ENCODE assay signal across 7 mouse cellular contexts in genomic region chr13:78200407-78200806, GRCm38 (mm10). TPM values are rescaled to one million over a fixed set of nuclear protein-coding genes. Genes with fewer than 3 reads are reported as not detected.
DNase-seq lines count a peak whose midpoint lies in the region; ATAC-seq and TF ChIP-seq lines count a peak whose summit lies in the region.

No protein-coding gene starts in this region.

- H3K27me3 ChIP-seq in heart, postnatal 0 days (ENCODE audit: control insufficient read depth, insufficient read depth, low read length), result peaks cover 60% of the 10 kb centered on the region
- H3K27me3 ChIP-seq in neural tube, embryonic 15.5 days (replicated peaks), result no peaks in the 10 kb centered on the region

- H3K27ac ChIP-seq in heart, postnatal 0 days (ENCODE audit: low read depth), result no peak overlapping the region
- H3K27ac ChIP-seq in neural tube, embryonic 15.5 days (replicated peaks), result peak overlapping the region; percentile 99

- no peaks in the 10 kb centered on the region for H3K9me3 ChIP-seq in heart, postnatal 0 days (replicated peaks; ENCODE audit: control insufficient read depth, low read length)
- no peaks in the 10 kb centered on the region for H3K9me3 ChIP-seq in neural tube, embryonic 15.5 days (replicated peaks)

- peak overlapping the region; percentile 99 for H3K4me2 ChIP-seq in heart, postnatal 0 days (ENCODE audit: low read depth, low read length)
- H3K4me2 ChIP-seq in neural tube, embryonic 15.5 days, result peak overlapping the region; percentile 87

- no peak for ATAC-seq in heart, postnatal 0 days (ENCODE audit: insufficient read depth, low read depth)
- peak; percentile 50 for ATAC-seq in neural tube, embryonic 15.5 days (ENCODE audit: low FRiP score)

- TF ChIP-seq EP300 in heart, postnatal 0 days (IDR thresholded peaks at IDR 0.05; ENCODE audit: low read depth), result no peak

- peaks cover 14% of the 10 kb centered on the region; the same call in 1 of the 2 replicates for H3K4me1 ChIP-seq in heart, postnatal 0 days (ENCODE audit: control insufficient read depth, insufficient read depth)
- H3K4me1 ChIP-seq in neural tube, embryonic 15.5 days, result peaks cover 24% of the 10 kb centered on the region

- H3K4me3 ChIP-seq in heart, postnatal 0 days (ENCODE audit: low read depth, low read length), result peak overlapping the region; percentile 73
- peak overlapping the region; percentile 87 for H3K4me3 ChIP-seq in neural tube, embryonic 15.5 days (replicated peaks)

- H3K36me3 ChIP-seq in heart, postnatal 0 days (replicated peaks; ENCODE audit: control insufficient read depth, insufficient read depth, low read length), result no peaks in the 10 kb centered on the region
- H3K36me3 ChIP-seq in neural tube, embryonic 15.5 days, result no peaks in the 10 kb centered on the region

- no peak for TF ChIP-seq CTCF in heart, postnatal 0 days (IDR thresholded peaks at IDR 0.05; ENCODE audit: low read depth)

- no peak overlapping the region for H3K9ac ChIP-seq in heart, postnatal 0 days (replicated peaks; ENCODE audit: low read depth, low read length)
- H3K9ac ChIP-seq in neural tube, embryonic 15.5 days (replicated peaks), result peak overlapping the region; percentile 97; the same call in 1 of the 2 replicates

- 0% methylated on average over 9 of the region's 9 CpGs for WGBS in heart, postnatal 0 days
- 0% methylated on average over 9 of the region's 9 CpGs for WGBS in neural tube, embryonic 15.5 days

- DNase-seq in 3T3-L1 (ENCODE audit: low read depth, low spot score) (peak; percentile 93), ES-CJ7 (ENCODE audit: low read depth, low spot score) (peak; percentile 67), liver (peak; percentile 50)
- peak; percentile 82 to 89 for DNase-seq in cerebellum, postnatal 14 days
- DNase-seq in heart, postnatal 0 days (ENCODE audit: low spot score), result no peak
- DNase-seq in B cell, adult 2 months, result no peak

RNA-seq across cellular contexts. Expression of gene Nr2f1, which starts 0.8 kb away (rescaled TPM):
- 11.4 and 11.6 TPM in 2 replicates for total RNA-seq in heart, postnatal 0 days (2014; rRNA removed; ENCODE audit: low replicate concordance)
- polyA plus RNA-seq in heart, postnatal 0 days (2015; fragmentation: Nextera tagmentation; extraction: Ambion mirVana), result 2.0 and 2.3 TPM in 2 replicates
- 30.3 and 37.8 TPM in 2 replicates for polyA plus RNA-seq in neural tube, embryonic 15.5 days (2015; fragmentation: Nextera tagmentation; extraction: Ambion mirVana)

Comparison
In these comparisons a context has a peak if more than half of its experiments do, and no peak if none do; other contexts are left out.
1. DNase-seq: peak in 3T3-L1 (single experiment), ES-CJ7 (single experiment), cerebellum, postnatal 14 days (2 of 2) and liver (single experiment); none in heart, postnatal 0 days (single experiment) and B cell, adult 2 months (0 of 2).